16 mouse cellular contexts compared by ENCODE assay signal in genomic region chr7:145015463-145016085, GRCm38 (mm10).
DNase-seq lines count a peak whose midpoint lies in the region; ATAC-seq and TF ChIP-seq lines count a peak whose summit lies in the region.
"Had no signal": no experiment of that assay in that cellular context is flagged by ENCODE, and none has a peak within 500 bp of the region (broad histone marks: within the 10 kb centered on the region; RNA-seq: fewer than 3 reads in every experiment).

No protein-coding gene starts in this region.

- no peaks in the 10 kb centered on the region for H3K36me3 ChIP-seq in hindbrain, embryonic 10.5 days
- no peaks in the 10 kb centered on the region for H3K36me3 ChIP-seq in hindbrain, embryonic 14.5 days (replicated peaks; ENCODE audit: control insufficient read depth, insufficient read depth)
- no peaks in the 10 kb centered on the region for H3K36me3 ChIP-seq in limb, embryonic 10.5 days
- H3K36me3 ChIP-seq in intestine, postnatal 0 days (ENCODE audit: control insufficient read depth, insufficient read depth) = no peaks in the 10 kb centered on the region
- H3K36me3 ChIP-seq: liver, embryonic 15.5 days had no signal

- H3K4me1 ChIP-seq in hindbrain, embryonic 10.5 days (replicated peaks) = peaks cover 26% of the 10 kb centered on the region
- H3K4me1 ChIP-seq in hindbrain, embryonic 14.5 days (replicated peaks; ENCODE audit: control insufficient read depth, insufficient read depth, low read length) = 0 out of 2 replicates have a peak, but pooled peaks cover 4% of the 10 kb centered on the region
- peaks cover 14% of the 10 kb centered on the region for H3K4me1 ChIP-seq in limb, embryonic 10.5 days
- H3K4me1 ChIP-seq in intestine, postnatal 0 days (replicated peaks; ENCODE audit: control insufficient read depth, insufficient read depth, low read length) = no peaks in the 10 kb centered on the region
- H3K4me1 ChIP-seq: liver, embryonic 15.5 days had no signal

- H3K9ac ChIP-seq in hindbrain, embryonic 14.5 days = no peak overlapping the region
- H3K9ac ChIP-seq in intestine, postnatal 0 days (ENCODE audit: low read depth, low read length) = no peak overlapping the region
- H3K9ac ChIP-seq: liver, embryonic 15.5 days had no signal

- no peak overlapping the region for H3K4me2 ChIP-seq in hindbrain, embryonic 14.5 days (replicated peaks)
- H3K4me2 ChIP-seq in intestine, postnatal 0 days (replicated peaks; ENCODE audit: low read depth) = no peak overlapping the region
- H3K4me2 ChIP-seq: liver, embryonic 15.5 days had no signal

- 0 out of 2 replicates have a peak, but pooled peaks cover 9% of the 10 kb centered on the region for H3K27me3 ChIP-seq in hindbrain, embryonic 10.5 days (ENCODE audit: insufficient read depth, poor library complexity, severe bottlenecking)
- H3K27me3 ChIP-seq in hindbrain, embryonic 14.5 days (ENCODE audit: control insufficient read depth, insufficient read depth, low read length) = no peaks in the 10 kb centered on the region
- no peaks in the 10 kb centered on the region for H3K27me3 ChIP-seq in limb, embryonic 10.5 days (ENCODE audit: low read depth, poor library complexity, severe bottlenecking)
- H3K27me3 ChIP-seq in intestine, postnatal 0 days (replicated peaks; ENCODE audit: control insufficient read depth, insufficient read depth, low read length) = no peaks in the 10 kb centered on the region
- H3K27me3 ChIP-seq: liver, embryonic 15.5 days; Patski had no signal

- no peak for ATAC-seq in hindbrain, embryonic 14.5 days (ENCODE audit: low FRiP score)
- no peak for ATAC-seq in intestine, postnatal 0 days
- ATAC-seq: inflammation-experienced regulatory T-cells, adult 6 months; Patski had no signal

- 32% methylated on average over 22 of the region's 22 CpGs for WGBS in hindbrain, embryonic 10.5 days
- 15% methylated on average over 22 of the region's 22 CpGs for WGBS in hindbrain, embryonic 14.5 days
- WGBS in limb, embryonic 10.5 days = 45% methylated on average over 22 of the region's 22 CpGs
- 68% methylated on average over 22 of the region's 22 CpGs for WGBS in intestine, postnatal 0 days

- DNase-seq in hindbrain, embryonic 10.5 days (ENCODE audit: low spot score) = peak; percentile 34
- no peak for DNase-seq in hindbrain, embryonic 14.5 days (ENCODE audit: low spot score)
- DNase-seq in testis, postnatal 10 days (ENCODE audit: low spot score) = peak; percentile 40
- no peak for DNase-seq in testis, postnatal 14 days (ENCODE audit: low spot score)
- DNase-seq in limb, embryonic 10.5 days (ENCODE audit: low spot score) = no peak
- DNase-seq in retina, postnatal 1 day = peak; percentile 45
- no peak for DNase-seq in right cerebral cortex, postnatal 25 days
- DNase-seq: cerebellum, adult 11-12 months; gastrocnemius, postnatal 36 days; lung, postnatal 36 days had no signal

- no peak for TF ChIP-seq CTCF in intestine, postnatal 0 days (IDR thresholded peaks at IDR 0.05; ENCODE audit: low read depth)

- H3K4me3 ChIP-seq in hindbrain, embryonic 10.5 days = no peak overlapping the region
- H3K4me3 ChIP-seq in hindbrain, embryonic 14.5 days (replicated peaks; ENCODE audit: low read length) = no peak overlapping the region
- no peak overlapping the region for H3K4me3 ChIP-seq in limb, embryonic 10.5 days
- no peak overlapping the region for H3K4me3 ChIP-seq in intestine, postnatal 0 days (ENCODE audit: low read depth, low read length)
- H3K4me3 ChIP-seq: layer of hippocampus, adult 2 months; liver, embryonic 15.5 days; myocyte had no signal

- no peaks in the 10 kb centered on the region; the same call in 1 of the 2 replicates for H3K9me3 ChIP-seq in hindbrain, embryonic 10.5 days
- no peaks in the 10 kb centered on the region for H3K9me3 ChIP-seq in hindbrain, embryonic 14.5 days (ENCODE audit: control insufficient read depth, low read length)
- no peaks in the 10 kb centered on the region for H3K9me3 ChIP-seq in limb, embryonic 10.5 days (replicated peaks)
- no peaks in the 10 kb centered on the region for H3K9me3 ChIP-seq in intestine, postnatal 0 days (ENCODE audit: control insufficient read depth)
- H3K9me3 ChIP-seq: liver, embryonic 15.5 days had no signal

- peak overlapping the region; percentile 87 for H3K27ac ChIP-seq in hindbrain, embryonic 10.5 days
- no peak overlapping the region for H3K27ac ChIP-seq in hindbrain, embryonic 14.5 days
- peak overlapping the region; percentile 73; the same call in 1 of the 2 replicates for H3K27ac ChIP-seq in limb, embryonic 10.5 days
- H3K27ac ChIP-seq in intestine, postnatal 0 days (ENCODE audit: low read depth, low read length) = no peak overlapping the region
- H3K27ac ChIP-seq: layer of hippocampus, adult 2 months; liver, embryonic 15.5 days had no signal

Comparison
In these comparisons a context has a peak if more than half of its experiments do, and no peak if none do; other contexts are left out.
1. DNase-seq: peak in hindbrain, embryonic 10.5 days (single experiment), testis, postnatal 10 days (single experiment) and retina, postnatal 1 day (single experiment); none in hindbrain, embryonic 14.5 days (single experiment), testis, postnatal 14 days (single experiment), limb, embryonic 10.5 days (single experiment) and right cerebral cortex, postnatal 25 days (single experiment).
2. H3K27ac ChIP-seq: peak in hindbrain, embryonic 10.5 days (single experiment) and limb, embryonic 10.5 days (single experiment); none in hindbrain, embryonic 14.5 days (single experiment) and intestine, postnatal 0 days (single experiment).